Mouse (Mus musculus) brain, embryonic 18.5 days (tissue): ENCODE results near the gene Usp15.
A peak's percentile ranks its signal among the peaks of the same experiment; 100 is the strongest.
"Not testable (repeated sequence)": the region's sequence is repeated elsewhere in the genome, so short reads cannot be mapped to it uniquely, and the experiment has no call there.

Experiments
- DNase-seq: peaks from one replicate; pipeline ENCODE4 v3.0.0-alpha.2; 2012; ENCODE audit warnings: low read depth, low spot score

The Usp15 gene

DNA sequence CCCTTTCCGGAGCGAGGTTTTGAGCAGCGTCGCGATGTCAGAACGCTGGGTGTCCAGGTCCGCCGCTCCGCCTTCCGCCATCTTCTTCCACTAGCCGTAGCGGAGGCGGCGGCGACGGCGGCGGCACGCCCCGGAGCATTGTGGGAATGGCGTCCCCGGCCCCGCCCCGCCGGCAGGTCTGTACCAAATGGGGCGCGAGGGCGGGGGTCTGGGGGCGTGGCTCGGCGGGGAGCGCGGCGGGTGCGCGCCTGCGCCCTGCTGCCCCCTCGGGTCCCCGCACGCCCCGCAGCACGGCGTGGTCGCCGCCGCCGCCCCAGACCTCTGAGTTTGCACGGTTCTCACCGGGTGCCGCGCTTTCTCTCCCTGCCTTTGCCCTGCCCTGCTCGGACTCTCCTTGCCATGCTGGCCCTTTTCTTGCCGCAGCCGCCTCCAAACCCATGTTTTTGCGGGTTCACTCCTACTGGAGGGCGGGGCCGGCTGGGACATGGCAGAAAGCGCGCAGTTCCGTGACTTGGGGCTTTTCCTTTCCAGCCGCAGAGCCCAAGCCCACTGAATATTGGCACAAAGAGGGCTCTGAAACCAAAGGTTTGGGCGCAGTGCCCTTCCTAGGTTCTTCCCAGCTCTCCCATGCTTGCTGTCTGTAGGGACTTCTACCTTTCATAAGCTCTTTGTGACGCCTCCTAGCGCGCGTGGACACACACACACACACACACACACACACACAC is at the start of gene Usp15:
Usp15 (minus strand) TSS at position 161 of the 725 bp plus-strand sequence.
- DNase-seq: peak; percentile 84

- no peak for DNase-seq
Measured at GRCm38 (mm10) chr10:123229420-123229819, 32.6 kb upstream of the Usp15 start.

GRCm38 (mm10) chr10:123222785-123223184 is 26.0 kb upstream of the Usp15 start:
- DNase-seq: no peak

DNA sequence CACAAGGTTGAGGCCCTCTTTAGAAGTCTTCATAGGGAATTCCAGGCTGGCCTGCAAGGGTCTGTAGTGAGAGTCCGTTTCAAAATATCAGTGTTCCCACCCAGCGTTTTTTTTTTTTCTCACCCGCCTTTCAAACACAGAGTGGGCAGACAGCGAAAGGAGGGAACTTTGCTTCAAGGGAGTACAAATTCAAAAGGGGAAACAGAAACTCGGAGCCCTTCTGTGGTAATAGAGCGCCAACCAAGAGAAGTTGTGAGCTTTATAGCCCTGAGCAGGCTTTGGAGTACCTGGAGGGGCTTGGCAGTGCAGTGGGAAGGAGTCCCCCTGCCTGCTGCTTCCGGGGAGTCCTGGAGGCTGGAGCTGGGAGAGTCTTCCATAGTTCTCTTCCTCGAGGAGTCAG is 12.7 kb upstream of the Usp15 start:
- DNase-seq: no peak

GRCm38 (mm10) chr10:123208336-123208735 is 11.5 kb upstream of the Usp15 start:
- DNase-seq: no peak

- DNase-seq: no peak
Measured at GRCm38 (mm10) chr10:123206074-123206473, 9.3 kb upstream of the Usp15 start.

DNA sequence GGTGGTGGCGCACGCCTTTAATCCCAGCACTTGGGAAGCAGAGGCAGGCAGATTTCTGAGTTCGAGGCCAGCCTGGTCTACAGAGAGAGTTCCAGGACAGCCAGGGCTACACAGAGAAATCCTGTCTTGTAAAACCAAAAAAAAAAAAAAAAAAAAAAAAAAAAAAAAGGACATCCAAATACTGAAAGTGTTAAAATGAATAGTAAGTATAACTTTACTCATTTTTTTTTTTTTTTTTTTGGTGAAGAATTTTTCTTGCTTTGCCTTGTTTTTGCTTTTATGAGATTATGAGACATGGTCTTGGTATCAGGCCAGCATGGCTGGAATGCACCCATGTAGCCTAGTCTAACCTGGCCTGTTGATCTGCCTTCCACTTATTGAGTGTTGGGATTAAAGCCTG is 8.6 kb upstream of the Usp15 start:
- not testable (repeated sequence) for DNase-seq

- no peak for DNase-seq
Measured at GRCm38 (mm10) chr10:123201981-123202758, 5.4 kb upstream of the Usp15 start.

DNA sequence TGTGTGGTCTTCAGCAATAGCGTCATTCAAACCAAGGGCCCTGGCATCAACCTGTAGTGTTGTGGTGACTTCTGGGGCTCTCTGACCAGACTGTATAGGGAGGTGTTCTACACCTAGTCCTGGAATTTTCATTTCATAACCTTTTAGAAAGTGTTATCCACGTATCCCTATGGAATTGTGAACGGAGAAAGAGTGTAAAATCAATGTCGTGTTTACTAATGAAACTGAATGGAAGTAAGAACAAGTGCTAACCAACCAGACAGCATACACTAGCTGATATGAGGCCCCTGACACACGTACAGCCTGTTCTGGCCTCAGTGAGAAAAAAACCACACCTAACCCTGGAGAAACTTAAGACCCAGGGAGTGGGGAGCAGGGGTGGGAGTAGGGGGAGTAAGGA is 4.6 kb upstream of the Usp15 start:
- no peak for DNase-seq

DNA sequence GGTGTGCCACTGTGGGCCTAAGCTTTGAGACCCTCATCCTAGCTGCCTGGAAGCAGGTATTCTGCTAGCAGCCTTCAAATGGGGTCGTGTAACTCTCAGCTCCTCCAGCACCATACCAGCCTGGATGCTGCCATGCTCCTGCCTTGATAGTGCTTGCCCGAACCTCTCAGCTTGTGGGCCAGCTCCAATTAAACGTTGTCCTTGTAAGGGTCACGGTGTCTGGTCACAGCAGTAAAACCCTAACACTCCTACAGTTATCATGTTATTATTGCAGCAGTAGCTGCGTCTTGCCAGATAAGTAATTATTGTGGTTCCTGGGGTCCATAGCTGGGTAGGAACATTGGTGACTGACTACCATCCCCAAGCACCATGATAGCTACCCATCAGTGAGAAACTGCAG is 4.2 kb upstream of the Usp15 start:
- no peak for DNase-seq

DNA sequence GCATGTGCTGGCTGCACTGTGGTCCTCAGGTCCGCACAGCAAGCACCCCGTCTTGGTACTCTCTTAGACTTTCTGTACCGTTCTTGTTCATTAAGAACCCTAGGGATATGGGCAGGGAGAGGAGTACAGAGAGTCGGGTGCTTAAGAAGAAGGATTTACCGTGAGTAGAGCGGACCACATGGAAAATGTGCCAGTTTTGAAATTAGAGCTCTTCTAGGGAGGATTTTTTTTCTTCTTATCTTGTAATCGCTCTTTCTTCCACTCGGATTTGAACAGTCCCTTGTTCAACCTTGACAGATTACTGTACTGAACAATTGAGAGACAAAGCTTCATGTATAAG is 3.5 kb upstream of the Usp15 start:
- DNase-seq: no peak

GRCm38 (mm10) chr10:123199615-123200319 is 3.0 kb upstream of the Usp15 start:
- DNase-seq: no peak

- DNase-seq: no peak
Measured at GRCm38 (mm10) chr10:123199119-123199518, 2.3 kb upstream of the Usp15 start.

- DNase-seq: no peak
Measured at GRCm38 (mm10) chr10:123198183-123198582, 1.4 kb upstream of the Usp15 start.

- DNase-seq: peak; percentile 22
Measured at GRCm38 (mm10) chr10:123195961-123196834, 597 bp downstream of the Usp15 start.

DNA sequence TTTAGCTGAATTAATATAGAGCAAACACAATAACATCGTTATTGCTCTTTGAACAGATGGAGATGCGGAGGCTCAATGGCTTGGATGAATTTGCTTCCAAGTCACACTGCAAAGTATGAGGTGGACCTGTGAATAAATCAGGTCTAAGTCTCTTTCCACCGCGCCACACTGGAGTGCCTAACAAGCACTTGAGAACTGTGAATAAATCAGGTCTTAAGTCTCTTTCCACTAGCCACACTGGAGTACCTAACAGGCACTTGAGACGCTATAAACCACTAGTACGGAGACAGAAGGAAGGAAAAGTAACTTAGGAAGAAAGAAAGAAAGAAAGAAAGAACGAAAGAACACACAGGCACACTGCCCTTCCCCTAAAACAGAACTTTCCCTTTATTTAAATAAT is 1.3 kb downstream of the Usp15 start:
- DNase-seq: no peak

- no peak for DNase-seq
Measured at GRCm38 (mm10) chr10:123191038-123191437, 5.8 kb downstream of the Usp15 start.

DNA sequence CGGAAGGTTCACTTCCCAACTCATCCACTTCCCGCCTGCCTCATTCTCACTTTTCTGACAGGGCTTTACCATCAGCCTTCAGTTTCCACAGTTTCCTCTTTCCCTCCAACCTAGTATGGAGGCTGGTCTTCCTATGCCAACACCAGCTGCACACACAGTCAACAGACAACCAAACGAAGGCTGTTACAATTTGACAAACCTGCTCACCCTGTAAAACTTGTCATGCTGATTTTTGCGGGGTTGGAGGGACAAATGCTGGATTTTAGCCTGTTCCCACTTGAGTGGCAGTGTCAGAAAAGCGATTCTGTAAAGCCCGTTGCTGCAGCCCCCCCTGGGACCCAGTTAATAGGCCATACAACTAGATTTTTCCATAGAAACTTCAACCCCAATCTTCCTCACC is 9.5 kb downstream of the Usp15 start:
- no peak for DNase-seq

DNA sequence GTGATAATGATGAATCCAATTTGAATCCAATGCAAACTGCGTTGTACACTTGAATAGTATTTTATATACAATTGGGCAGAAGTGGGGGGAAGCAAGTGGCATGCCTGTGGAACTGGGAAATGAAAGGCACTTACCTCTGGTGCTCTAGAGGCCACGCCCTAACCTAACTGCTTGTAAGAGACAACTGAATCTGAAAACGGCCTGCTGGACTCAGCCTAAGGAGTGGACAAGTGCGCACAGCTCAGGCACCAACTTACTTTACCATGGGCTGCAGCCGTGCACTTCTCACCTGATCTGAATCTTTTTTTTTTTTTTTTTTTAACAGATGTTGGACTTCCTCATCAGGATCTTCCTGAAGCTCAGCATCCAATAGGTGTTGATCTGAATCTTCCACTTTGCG is 10.9 kb downstream of the Usp15 start:
- DNase-seq: no peak

DNA sequence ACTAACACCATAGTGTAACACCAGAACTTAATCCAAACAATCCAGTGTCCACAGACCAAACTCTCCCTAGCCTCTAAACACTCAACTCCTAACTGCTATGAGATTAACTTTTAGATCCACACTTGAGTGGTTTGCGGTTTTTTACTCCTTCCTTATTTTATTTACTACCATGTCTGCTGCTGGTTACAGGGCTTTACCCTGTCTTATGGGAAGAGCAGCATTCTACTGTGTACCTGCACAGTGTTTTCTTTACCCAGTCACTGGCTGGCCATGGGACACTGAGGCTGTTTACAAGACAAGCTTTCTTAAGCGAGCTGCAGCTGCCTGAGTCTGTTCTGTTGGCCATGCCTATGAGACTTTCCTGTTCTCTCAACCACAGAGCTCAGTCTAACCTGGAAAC is 13.1 kb downstream of the Usp15 start:
- DNase-seq: no peak

GRCm38 (mm10) chr10:123183243-123183642 is 13.6 kb downstream of the Usp15 start:
- no peak for DNase-seq

- DNase-seq: no peak
Measured at GRCm38 (mm10) chr10:123182391-123182790, 14.4 kb downstream of the Usp15 start.
